Mouse (Mus musculus): ENCODE results near the gene Prkg1. TPM values are rescaled to one million over a fixed set of nuclear protein-coding genes. Genes with fewer than 3 reads are reported as not detected.

Prkg1 gene
- polyA plus RNA-seq (2015; fragmentation: Nextera tagmentation; extraction: Ambion mirVana) = 1.9 and 3.2 TPM in 2 replicates

DNA sequence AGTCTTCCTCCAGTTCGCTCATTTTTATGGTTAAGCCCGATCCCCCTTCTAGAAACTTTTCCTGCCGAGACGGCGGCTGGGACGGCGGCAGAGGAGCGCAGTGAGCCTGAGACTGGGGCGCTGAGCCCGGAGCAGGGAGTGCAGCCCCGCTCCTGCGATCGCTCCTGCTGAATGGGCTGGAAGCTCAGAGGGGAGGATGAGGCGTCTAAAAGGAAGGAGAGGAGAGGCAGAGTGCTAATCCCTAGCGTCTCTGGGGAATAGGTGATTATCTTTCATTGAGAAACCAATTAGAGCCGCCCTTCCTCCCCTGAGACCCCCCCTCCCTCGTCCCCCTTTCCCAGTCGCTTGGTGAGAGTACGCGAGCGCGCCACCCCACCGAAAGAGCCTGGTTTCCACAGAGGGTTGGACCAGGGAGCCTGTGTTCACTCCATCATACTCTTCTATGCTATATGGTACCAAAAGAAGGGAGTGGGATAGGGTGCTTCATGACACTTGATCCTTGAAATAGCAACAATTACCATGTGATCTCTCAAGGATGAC, at the start of gene Prkg1:
Gene Prkg1, minus strand, starts transcription at position 233 of the 540 bp plus-strand sequence.
- Histone ChIP-seq H3K9ac (replicated peaks; ENCODE audit: low read depth, low read length) (peak within 1 kb of the TSS; percentile 42), H3K27me3 (replicated peaks; ENCODE audit: control insufficient read depth, insufficient read depth, low read length) (peaks cover 27% of the 10 kb centered on the region), H3K36me3 (ENCODE audit: control insufficient read depth, insufficient read depth) (no peaks in the 10 kb centered on the region), H3K4me1 (replicated peaks; ENCODE audit: control insufficient read depth, insufficient read depth, low read length) (peaks cover 29% of the 10 kb centered on the region), H3K4me2 (ENCODE audit: low read length) (peak within 1 kb of the TSS; percentile 100), H3K27ac (ENCODE audit: low read length) (no peak within 1 kb of the TSS), H3K4me3 (replicated peaks; ENCODE audit: low read length) (peak within 1 kb of the TSS; percentile 58), H3K9me3 (ENCODE audit: control insufficient read depth, low read length) (no peaks in the 10 kb centered on the region)
- peak; percentile 86 for ATAC-seq
- WGBS = 0% methylated on average over 23 of the region's 23 CpGs

DNA sequence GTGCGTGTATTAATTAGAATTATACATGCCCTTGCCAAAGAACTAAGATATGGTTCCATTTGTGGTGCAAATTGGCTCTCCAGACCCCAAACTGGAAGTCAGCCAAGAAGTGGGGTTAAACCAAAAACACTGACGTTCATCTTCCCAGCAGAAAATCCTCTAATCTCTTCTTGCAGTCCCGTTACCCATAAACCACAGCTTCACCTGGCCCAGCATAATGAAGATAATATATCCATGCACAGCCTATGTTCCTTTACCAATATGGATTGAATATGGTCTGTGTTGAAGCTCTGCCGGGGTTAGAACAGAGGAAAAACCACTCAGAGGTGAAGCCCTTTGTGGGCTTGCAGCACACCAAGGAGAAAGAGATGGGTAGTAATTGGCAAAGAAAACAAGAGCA, 48.3 kb upstream of the Prkg1 start:
- Histone ChIP-seq H3K9me3 (ENCODE audit: control insufficient read depth, low read length) (no peaks in the 10 kb centered on the region), H3K4me1 (replicated peaks; ENCODE audit: control insufficient read depth, insufficient read depth, low read length) (no peaks in the 10 kb centered on the region), H3K9ac (replicated peaks; ENCODE audit: low read depth, low read length) (no peak overlapping the region), H3K4me2 (ENCODE audit: low read length) (no peak overlapping the region), H3K27me3 (replicated peaks; ENCODE audit: control insufficient read depth, insufficient read depth, low read length) (no peaks in the 10 kb centered on the region), H3K27ac (ENCODE audit: low read length) (no peak overlapping the region), H3K4me3 (replicated peaks; ENCODE audit: low read length) (no peak overlapping the region), H3K36me3 (ENCODE audit: control insufficient read depth, insufficient read depth) (no peaks in the 10 kb centered on the region)
- ATAC-seq = no peak
- WGBS = 49% methylated on average over 4 of the region's 4 CpGs

DNA sequence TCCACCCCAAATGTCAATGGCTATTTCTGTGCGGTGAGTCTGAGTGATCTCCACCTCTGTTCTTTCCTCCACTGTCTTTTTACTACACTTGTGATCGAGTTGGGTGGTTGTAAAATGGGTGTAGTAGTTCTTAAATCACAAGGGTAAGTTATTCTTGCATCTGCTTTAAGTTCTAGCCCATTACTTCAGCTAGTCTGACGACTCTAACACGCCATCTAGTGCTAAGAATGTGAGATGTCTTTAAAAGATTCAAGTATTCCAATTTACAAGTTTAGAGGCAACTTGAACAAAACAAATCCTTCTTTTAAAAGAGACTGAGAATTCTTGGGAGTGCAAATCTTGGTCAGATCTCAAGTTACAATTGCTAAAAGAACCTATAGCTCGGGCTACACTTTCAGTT, 46.5 kb upstream of the Prkg1 start:
- Histone ChIP-seq H3K4me1 (replicated peaks; ENCODE audit: control insufficient read depth, insufficient read depth, low read length) (no peaks in the 10 kb centered on the region), H3K4me2 (ENCODE audit: low read length) (no peak overlapping the region), H3K9me3 (ENCODE audit: control insufficient read depth, low read length) (no peaks in the 10 kb centered on the region), H3K4me3 (replicated peaks; ENCODE audit: low read length) (no peak overlapping the region), H3K27me3 (replicated peaks; ENCODE audit: control insufficient read depth, insufficient read depth, low read length) (no peaks in the 10 kb centered on the region), H3K36me3 (ENCODE audit: control insufficient read depth, insufficient read depth) (no peaks in the 10 kb centered on the region), H3K27ac (ENCODE audit: low read length) (no peak overlapping the region), H3K9ac (replicated peaks; ENCODE audit: low read depth, low read length) (no peak overlapping the region)
- ATAC-seq = no peak
- 35% methylated on average over 5 of the region's 5 CpGs for WGBS

DNA sequence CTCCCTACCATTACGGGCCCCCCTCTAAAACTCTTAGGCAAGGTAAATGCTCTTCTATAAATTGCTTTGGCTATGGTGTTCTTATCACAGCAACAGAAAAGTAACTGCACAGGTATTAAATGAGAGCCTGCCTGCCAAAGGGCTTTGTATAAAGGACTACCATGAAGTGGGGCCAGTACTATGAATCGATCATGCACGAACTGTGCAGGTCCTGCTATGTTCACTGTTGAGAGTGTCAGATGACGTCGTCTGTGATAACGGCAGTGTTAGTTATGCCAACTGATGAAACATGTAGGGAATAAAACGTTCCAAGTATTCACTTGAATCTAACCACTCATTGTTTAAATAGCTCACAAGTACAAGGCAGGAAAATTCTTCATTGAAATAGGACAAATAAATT, 40.6 kb upstream of the Prkg1 start:
- no peak overlapping the region for H3K4me3 ChIP-seq (replicated peaks; ENCODE audit: low read length)
- no peaks in the 10 kb centered on the region for H3K9me3 ChIP-seq (ENCODE audit: control insufficient read depth, low read length)
- ATAC-seq = no peak

DNA sequence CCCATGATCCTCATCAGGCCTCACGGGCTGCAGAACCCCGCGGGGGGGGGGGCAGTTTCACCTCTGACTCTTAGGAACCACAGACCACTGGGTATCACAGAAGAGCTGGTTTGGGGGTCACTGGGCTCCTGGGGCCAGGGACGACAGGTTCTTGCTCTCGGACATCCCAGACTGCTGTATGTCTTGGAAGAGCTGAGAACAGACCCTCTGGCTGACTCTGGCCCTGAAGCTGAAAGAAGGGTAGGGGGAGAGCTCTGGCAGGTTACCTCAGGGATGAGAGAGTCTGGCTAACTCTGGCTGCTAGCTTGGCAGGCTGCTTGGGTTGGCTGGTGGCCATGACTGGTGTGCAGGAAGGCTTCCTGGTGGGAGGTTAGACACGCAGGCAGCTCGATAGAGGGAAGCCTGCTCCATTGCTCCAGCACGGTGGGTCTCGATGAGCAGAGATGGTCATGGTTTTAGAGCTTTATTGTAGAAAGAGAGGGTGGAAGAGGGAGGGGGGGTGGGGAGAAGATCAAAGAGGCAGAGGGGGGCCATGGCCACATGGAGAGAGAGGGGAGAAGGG, 30.7 kb upstream of the Prkg1 start:
- H3K4me1 ChIP-seq (replicated peaks; ENCODE audit: control insufficient read depth, insufficient read depth, low read length) = no peaks in the 10 kb centered on the region
- 69% methylated on average over 9 of the region's 9 CpGs for WGBS
- ATAC-seq = no peak
- H3K4me2 ChIP-seq (ENCODE audit: low read length) = no peak overlapping the region
- no peak overlapping the region for H3K4me3 ChIP-seq (replicated peaks; ENCODE audit: low read length)
- H3K9me3 ChIP-seq (ENCODE audit: control insufficient read depth, low read length) = no peaks in the 10 kb centered on the region
- H3K27ac ChIP-seq (ENCODE audit: low read length) = no peak overlapping the region
- no peaks in the 10 kb centered on the region for H3K36me3 ChIP-seq (ENCODE audit: control insufficient read depth, insufficient read depth)
- H3K27me3 ChIP-seq (replicated peaks; ENCODE audit: control insufficient read depth, insufficient read depth, low read length) = no peaks in the 10 kb centered on the region
- no peak overlapping the region for H3K9ac ChIP-seq (replicated peaks; ENCODE audit: low read depth, low read length)

More for the DNA sequence above, 40.6 kb upstream of the Prkg1 start:
- H3K36me3 ChIP-seq (ENCODE audit: control insufficient read depth, insufficient read depth) = no peaks in the 10 kb centered on the region
- H3K4me2 ChIP-seq (ENCODE audit: low read length) = no peak overlapping the region
- no peaks in the 10 kb centered on the region for H3K4me1 ChIP-seq (replicated peaks; ENCODE audit: control insufficient read depth, insufficient read depth, low read length)
- no peak overlapping the region for H3K9ac ChIP-seq (replicated peaks; ENCODE audit: low read depth, low read length)
- 54% methylated on average over 7 of the region's 7 CpGs for WGBS
- H3K27ac ChIP-seq (ENCODE audit: low read length) = no peak overlapping the region
- H3K27me3 ChIP-seq (replicated peaks; ENCODE audit: control insufficient read depth, insufficient read depth, low read length) = no peaks in the 10 kb centered on the region

DNA sequence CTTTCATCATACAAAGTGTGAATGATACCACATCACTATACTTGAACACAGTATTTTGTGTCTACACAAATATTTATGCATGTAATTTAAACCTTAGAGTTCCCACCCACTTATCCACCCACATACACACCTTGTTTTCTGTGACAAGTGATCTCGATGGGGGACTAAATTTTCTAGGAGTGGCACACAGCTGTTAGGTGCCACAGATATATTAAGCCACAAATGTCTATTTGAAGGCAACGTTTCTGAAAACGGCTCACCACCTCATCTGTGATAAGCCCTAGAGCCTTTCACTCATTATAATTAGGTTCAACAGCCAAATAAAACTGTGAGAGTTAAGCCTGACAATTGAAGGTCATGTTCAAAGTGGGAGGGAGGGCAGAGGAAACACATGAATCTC, 26.9 kb upstream of the Prkg1 start:
- no peaks in the 10 kb centered on the region for H3K36me3 ChIP-seq (ENCODE audit: control insufficient read depth, insufficient read depth)
- 55% methylated on average over 3 of the region's 3 CpGs for WGBS
- no peak for ATAC-seq
- H3K4me1 ChIP-seq (replicated peaks; ENCODE audit: control insufficient read depth, insufficient read depth, low read length) = no peaks in the 10 kb centered on the region
- H3K27ac ChIP-seq (ENCODE audit: low read length) = no peak overlapping the region
- H3K9me3 ChIP-seq (ENCODE audit: control insufficient read depth, low read length) = no peaks in the 10 kb centered on the region
- H3K27me3 ChIP-seq (replicated peaks; ENCODE audit: control insufficient read depth, insufficient read depth, low read length) = no peaks in the 10 kb centered on the region
- no peak overlapping the region for H3K4me2 ChIP-seq (ENCODE audit: low read length)
- H3K4me3 ChIP-seq (replicated peaks; ENCODE audit: low read length) = no peak overlapping the region
- no peak overlapping the region for H3K9ac ChIP-seq (replicated peaks; ENCODE audit: low read depth, low read length)

DNA sequence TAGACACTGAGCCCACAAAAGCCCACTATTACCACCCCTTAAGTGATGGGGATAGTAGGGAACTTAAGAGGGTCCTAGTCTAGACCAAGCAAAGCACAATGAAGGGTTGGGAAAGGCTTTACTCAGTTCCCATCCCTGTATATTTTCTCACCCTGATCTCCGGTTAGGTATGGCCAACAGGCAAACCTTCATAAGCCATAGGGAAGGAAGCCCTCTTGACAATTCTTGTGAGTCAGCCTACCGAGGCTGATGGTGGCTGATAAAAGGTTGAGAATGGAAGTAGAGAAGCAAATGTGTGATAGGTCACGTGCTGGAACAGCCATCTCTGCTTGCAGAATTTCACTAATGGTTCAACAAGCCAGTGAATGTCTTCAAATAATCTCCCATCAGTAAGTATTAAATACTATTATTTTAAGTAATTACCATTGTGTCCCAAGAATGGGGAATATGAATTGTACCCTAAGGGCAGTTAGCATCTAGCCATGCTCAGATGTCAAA, 16.7 kb upstream of the Prkg1 start:
- H3K4me2 ChIP-seq (ENCODE audit: low read length) = no peak overlapping the region
- no peaks in the 10 kb centered on the region for H3K9me3 ChIP-seq (ENCODE audit: control insufficient read depth, low read length)
- H3K4me3 ChIP-seq (replicated peaks; ENCODE audit: low read length) = no peak overlapping the region
- H3K4me1 ChIP-seq (replicated peaks; ENCODE audit: control insufficient read depth, insufficient read depth, low read length) = no peaks in the 10 kb centered on the region
- no peak overlapping the region for H3K27ac ChIP-seq (ENCODE audit: low read length)
- H3K9ac ChIP-seq (replicated peaks; ENCODE audit: low read depth, low read length) = no peak overlapping the region
- H3K36me3 ChIP-seq (ENCODE audit: control insufficient read depth, insufficient read depth) = no peaks in the 10 kb centered on the region
- H3K27me3 ChIP-seq (replicated peaks; ENCODE audit: control insufficient read depth, insufficient read depth, low read length) = no peaks in the 10 kb centered on the region
- no peak for ATAC-seq
- 88% methylated on average over 3 of the region's 3 CpGs for WGBS

DNA sequence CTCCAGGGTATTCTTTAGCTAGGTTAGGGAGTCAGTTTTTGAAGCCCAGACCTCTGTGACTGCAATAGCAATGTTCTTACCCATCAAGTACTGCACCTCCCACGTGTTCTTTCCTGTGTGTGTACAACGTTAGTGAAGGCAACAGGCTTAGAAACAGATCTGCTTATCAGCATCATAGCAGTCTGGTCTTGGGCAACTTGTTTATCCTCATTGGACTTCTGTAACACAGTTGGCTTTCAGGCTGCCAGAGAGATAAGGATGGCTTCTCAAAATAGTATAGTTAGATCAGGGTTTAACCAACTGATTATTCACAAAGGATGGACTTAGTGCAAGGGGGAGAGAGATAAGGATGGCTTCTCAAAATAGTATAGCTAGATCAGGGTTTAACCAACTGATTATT, 16.2 kb upstream of the Prkg1 start:
- H3K4me3 ChIP-seq (replicated peaks; ENCODE audit: low read length) = no peak overlapping the region

DNA sequence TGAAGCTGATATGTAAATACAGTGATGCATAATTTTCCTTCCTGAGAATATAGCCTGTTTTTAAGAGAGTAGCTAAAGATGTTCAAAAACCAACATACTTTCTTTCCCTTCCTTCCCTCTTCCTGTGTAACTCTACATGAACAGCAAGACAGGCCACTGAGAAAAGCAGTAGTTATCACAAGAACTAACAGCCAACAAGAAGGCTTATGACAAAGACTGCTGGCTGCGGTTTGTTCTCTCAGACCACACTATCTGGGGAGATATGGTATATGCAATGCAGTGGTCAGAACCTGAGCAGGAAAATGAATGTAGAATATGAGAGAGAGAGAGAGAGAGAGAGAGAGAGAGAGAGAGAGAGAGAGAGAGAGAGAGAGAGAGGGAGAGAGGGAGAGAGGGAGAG, 15.4 kb upstream of the Prkg1 start:
- no peak overlapping the region for H3K4me2 ChIP-seq (ENCODE audit: low read length)
- no peaks in the 10 kb centered on the region for H3K27me3 ChIP-seq (replicated peaks; ENCODE audit: control insufficient read depth, insufficient read depth, low read length)
- WGBS = 91% methylated on average over 1 of the region's 1 CpGs
- no peak for ATAC-seq
- H3K36me3 ChIP-seq (ENCODE audit: control insufficient read depth, insufficient read depth) = no peaks in the 10 kb centered on the region
- H3K4me3 ChIP-seq (replicated peaks; ENCODE audit: low read length) = no peak overlapping the region
- no peaks in the 10 kb centered on the region for H3K9me3 ChIP-seq (ENCODE audit: control insufficient read depth, low read length)
- no peak overlapping the region for H3K9ac ChIP-seq (replicated peaks; ENCODE audit: low read depth, low read length)
- H3K27ac ChIP-seq (ENCODE audit: low read length) = no peak overlapping the region
- no peaks in the 10 kb centered on the region for H3K4me1 ChIP-seq (replicated peaks; ENCODE audit: control insufficient read depth, insufficient read depth, low read length)

More for the DNA sequence above, 16.2 kb upstream of the Prkg1 start:
- ATAC-seq = no peak
- H3K9me3 ChIP-seq (ENCODE audit: control insufficient read depth, low read length) = no peaks in the 10 kb centered on the region
- H3K4me1 ChIP-seq (replicated peaks; ENCODE audit: control insufficient read depth, insufficient read depth, low read length) = no peaks in the 10 kb centered on the region
- H3K9ac ChIP-seq (replicated peaks; ENCODE audit: low read depth, low read length) = no peak overlapping the region
- H3K36me3 ChIP-seq (ENCODE audit: control insufficient read depth, insufficient read depth) = no peaks in the 10 kb centered on the region
- no peak overlapping the region for H3K27ac ChIP-seq (ENCODE audit: low read length)
- no peaks in the 10 kb centered on the region for H3K27me3 ChIP-seq (replicated peaks; ENCODE audit: control insufficient read depth, insufficient read depth, low read length)
- WGBS = 82% methylated on average over 2 of the region's 2 CpGs
- no peak overlapping the region for H3K4me2 ChIP-seq (ENCODE audit: low read length)
